Mouse (Mus musculus) frontal cortex, postnatal 25 days (tissue): Measurements from ENCODE around the gene Hoxd1.

ENCODE experiments used
- DNase-seq, 2 experiments: peaks; one replicate each; pipeline ENCODE4 v3.0.0; 2022; ENCODE audit warnings: low spot score in 2 of 2

Hoxd1 gene

DNA sequence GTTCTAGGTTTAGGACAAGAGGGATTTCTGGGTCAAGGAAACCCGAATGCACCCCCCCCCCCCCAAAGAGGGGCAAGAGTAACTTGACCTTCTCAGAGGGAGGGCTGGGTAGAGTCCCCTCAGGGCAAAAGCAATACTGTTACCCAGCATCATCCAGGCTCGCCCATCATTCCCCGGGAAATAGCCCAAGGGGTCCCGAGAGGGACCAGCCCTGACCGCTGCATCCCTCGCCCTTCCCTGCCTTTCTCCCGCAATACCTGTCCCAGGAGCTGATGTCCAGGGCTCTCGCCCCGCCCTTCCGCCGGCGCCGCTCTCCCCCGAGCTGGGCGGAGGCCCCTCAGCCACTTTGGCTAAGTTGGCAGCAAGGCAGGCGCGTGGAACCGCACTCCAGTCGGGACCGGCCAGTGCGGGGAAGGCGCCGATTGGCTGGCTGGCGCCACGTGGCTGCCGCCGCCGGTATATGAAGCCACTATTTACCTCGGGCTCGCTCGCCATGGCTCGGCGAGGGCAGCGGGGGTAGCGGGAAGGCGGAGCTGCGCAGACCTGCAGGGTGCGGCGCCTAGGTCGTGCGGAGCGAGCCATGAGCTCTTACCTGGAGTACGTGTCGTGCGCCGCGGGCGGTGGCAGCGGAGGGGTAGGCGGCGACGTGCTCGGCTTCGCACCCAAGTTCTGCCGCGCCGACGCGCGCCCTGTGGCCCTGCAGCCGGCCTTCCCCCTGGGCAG is at the start of gene Hoxd1:
Gene Hoxd1 (plus strand): TSS at position 459 of the 723 bp plus-strand sequence.
- no peak for DNase-seq

DNA sequence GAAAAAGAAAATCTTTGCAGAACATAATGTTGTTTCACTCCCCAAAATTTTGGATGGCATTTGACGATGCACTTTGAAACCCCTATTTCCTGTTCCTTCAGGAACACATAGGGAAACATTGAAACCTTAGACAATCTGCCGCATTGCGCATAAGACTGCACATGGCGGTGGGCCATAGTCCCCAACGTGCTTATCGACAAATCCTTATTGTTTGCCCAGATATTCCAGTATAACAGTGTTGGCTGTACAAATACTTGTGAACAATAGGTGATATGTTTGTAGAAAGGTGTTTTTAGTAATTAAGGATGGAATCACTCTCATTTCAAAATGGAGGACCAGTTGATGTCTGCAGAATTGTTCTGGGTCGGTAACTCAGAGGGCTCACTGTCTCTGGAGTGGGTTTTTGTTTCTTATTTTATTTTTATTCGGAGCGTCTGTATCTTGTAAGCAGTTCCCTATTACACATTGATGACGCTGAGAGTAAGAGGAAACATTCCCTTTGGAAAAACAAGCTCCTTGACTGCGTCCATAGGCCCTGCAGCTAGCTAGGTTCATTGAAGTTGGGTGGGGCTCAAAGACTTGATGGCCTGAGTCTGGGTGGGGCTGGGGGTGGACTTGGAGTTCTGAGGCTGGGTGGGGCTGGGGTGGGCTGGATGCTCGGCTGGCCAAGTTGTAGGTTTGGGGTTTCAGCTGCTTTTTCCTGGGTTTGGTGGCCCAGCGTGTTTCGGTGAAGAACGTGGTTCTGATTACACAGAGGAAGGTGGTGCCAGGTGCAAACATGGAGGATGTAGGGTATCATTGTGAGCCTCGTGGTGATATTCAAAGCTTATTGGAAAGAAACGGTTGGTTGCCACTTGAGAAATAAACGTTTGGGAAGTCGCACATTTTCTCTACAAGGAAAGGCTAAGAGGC is 49.3 kb upstream of the Hoxd1 start:
- DNase-seq: no peak

DNA sequence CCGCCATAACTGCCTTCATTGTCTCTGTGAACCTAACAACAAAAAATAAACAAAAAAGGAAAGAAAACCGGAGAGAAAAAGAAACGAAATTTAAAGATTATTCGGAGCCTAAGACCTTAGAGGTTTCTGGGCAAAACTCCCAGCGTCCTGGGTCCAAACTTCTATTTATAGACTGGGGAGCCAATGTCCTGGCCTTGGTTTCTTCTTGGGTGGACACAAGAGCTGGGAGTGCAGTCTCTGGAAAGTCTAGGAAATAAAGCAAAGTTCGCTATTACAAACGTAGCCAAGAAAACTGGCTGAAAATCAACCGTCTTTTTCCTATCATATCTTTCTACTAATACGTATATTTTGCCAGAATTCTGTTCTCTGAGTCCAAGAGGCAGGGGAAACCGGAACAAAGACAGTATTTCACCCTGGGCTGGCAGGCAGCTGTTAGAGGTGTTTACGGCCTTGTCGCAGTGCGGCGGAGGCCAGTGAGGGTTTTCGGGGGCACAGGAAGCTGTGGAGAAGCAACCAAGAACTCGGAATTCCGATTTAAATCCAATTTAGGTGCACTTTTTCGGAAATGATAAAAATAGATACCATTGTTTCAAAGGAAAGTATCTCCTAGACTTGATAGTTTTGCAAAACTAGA is 48.5 kb upstream of the Hoxd1 start:
- no peak for DNase-seq

DNA sequence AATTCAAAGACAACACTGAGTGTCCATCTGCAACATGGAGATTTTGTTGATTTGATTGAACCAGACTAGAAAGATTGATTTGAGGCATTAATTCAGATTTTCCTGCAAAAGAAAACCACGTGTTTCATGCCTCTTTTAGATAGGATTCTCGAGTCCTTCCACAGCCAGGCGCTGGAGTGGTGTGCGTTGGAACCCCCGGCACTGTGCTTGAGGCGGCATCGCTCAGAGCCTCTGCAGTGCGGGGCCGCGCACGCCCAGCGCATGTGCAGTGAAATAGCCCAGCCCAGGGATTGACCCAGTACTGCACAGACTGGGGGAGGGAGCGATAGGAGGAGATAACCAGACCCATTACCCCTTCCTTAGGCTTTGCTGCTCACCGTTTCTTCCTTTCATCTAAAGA is 47.9 kb upstream of the Hoxd1 start:
- no peak for DNase-seq

GRCm38 (mm10) chr2:74715504-74716241 is 47.1 kb upstream of the Hoxd1 start:
- peak; percentile 62 to 68 for DNase-seq

GRCm38 (mm10) chr2:74720384-74720783 is 42.4 kb upstream of the Hoxd1 start:
- DNase-seq: no peak

- no peak for DNase-seq
Measured at GRCm38 (mm10) chr2:74720955-74721491, 41.8 kb upstream of the Hoxd1 start.

- no peak for DNase-seq
Measured at GRCm38 (mm10) chr2:74721882-74722281, 40.9 kb upstream of the Hoxd1 start.

GRCm38 (mm10) chr2:74722949-74723348 is 39.8 kb upstream of the Hoxd1 start:
- DNase-seq: no peak

GRCm38 (mm10) chr2:74724244-74725015 is 38.4 kb upstream of the Hoxd1 start:
- DNase-seq: no peak

- no peak for DNase-seq
Measured at GRCm38 (mm10) chr2:74725171-74725570, 37.6 kb upstream of the Hoxd1 start.

DNA sequence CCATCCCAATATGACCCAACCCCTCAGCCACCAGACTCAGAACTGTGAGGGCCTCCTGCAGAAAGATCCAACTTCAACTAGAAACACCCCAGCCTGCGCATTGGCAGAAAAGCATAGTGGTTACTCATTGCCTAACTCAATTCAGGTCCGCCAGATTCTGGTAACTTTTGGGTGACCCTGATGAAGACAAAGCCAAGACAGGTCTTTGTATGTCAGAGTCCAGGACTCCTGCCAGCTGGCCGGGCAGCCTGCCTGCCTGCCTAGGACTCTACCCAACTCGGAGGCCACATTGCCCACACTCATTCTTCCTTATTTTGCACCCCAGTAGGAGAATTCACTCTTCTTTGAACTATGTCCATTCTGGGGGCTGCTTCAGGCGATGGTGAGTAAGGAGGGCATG is 36.2 kb upstream of the Hoxd1 start, which contains the start of gene Gm28230:
Gene Gm28230 (plus strand): TSS at position 178 of the 400 bp plus-strand sequence.
- DNase-seq: no peak

GRCm38 (mm10) chr2:74726973-74727639 is 35.7 kb upstream of the Hoxd1 start:
- DNase-seq: no peak

- DNase-seq: no peak
Measured at GRCm38 (mm10) chr2:74727640-74728302, 35.0 kb upstream of the Hoxd1 start.

DNA sequence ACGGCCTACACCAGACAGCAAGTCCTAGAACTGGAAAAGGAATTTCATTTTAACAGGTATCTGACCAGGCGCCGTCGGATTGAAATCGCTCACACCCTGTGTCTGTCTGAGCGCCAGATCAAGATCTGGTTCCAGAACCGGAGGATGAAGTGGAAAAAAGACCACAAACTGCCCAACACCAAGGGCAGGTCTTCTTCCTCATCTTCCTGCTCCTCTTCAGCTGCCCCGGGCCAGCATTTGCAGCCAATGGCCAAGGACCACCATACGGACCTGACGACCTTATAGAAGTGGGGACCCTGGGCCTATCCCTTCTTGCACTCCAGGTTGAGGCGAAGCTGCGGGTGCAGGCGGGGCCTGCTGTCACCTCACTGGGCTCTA is 34.5 kb upstream of the Hoxd1 start:
- no peak for DNase-seq

- DNase-seq: no peak
Measured at GRCm38 (mm10) chr2:74730331-74730730, 32.4 kb upstream of the Hoxd1 start.

GRCm38 (mm10) chr2:74731055-74731454 is 31.7 kb upstream of the Hoxd1 start:
- no peak for DNase-seq

GRCm38 (mm10) chr2:74731799-74732512 is 30.8 kb upstream of the Hoxd1 start:
- no peak for DNase-seq
